Comparison of ENCODE assay signal across 19 mouse cellular contexts in the genomic region with DNA sequence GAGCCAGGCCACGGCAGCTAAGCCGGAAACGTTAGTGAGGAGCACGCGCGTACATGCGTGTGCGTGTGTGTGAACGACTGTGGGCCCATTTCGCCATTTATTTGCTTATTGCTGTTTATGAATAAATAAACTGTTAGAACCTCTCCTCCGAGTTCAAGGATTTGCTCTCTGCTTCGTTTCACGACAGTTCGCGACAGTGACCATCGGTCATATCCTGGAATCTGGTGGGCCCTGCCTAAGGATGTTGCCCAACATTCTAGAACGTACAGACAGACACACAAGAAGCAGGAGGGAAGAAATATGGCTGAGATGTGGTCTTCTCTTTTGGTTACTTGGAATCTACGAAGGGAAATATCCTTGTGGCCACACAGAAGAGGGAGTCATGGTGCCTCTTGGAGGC.
DNase-seq lines count a peak whose midpoint lies in the region; ATAC-seq lines count a peak whose summit lies in the region.
"Had no signal": no experiment of that assay in that cellular context is flagged by ENCODE, and none has a peak within 500 bp of the region (broad histone marks: within the 10 kb centered on the region; RNA-seq: fewer than 3 reads in every experiment).

No protein-coding gene starts in this region.

- 0 out of 2 replicates have a peak overlapping the region, but pooled peaks have one; percentile 23 for H3K27ac ChIP-seq in heart, embryonic 10.5 days
- H3K27ac ChIP-seq in midbrain, embryonic 11.5 days (ENCODE audit: low read depth, low read length): no peak overlapping the region
- no peak overlapping the region for H3K27ac ChIP-seq in midbrain, embryonic 16.5 days (ENCODE audit: low read length)
- H3K27ac ChIP-seq in limb, embryonic 13.5 days: peak overlapping the region; percentile 67; the same call in 1 of the 2 replicates
- no peak overlapping the region for H3K27ac ChIP-seq in liver, embryonic 11.5 days (ENCODE audit: low read depth, low read length)
- H3K27ac ChIP-seq: forebrain, embryonic 12.5 days; heart, adult 2 months; heart, embryonic 13.5 days; hindbrain, embryonic 15.5 days had no signal

- H3K4me3 ChIP-seq in heart, embryonic 10.5 days: no peak overlapping the region
- no peak overlapping the region for H3K4me3 ChIP-seq in midbrain, embryonic 11.5 days (ENCODE audit: low read depth, low read length)
- H3K4me3 ChIP-seq in midbrain, embryonic 16.5 days (ENCODE audit: low read depth, low read length): no peak overlapping the region
- H3K4me3 ChIP-seq in limb, embryonic 13.5 days: no peak overlapping the region
- no peak overlapping the region for H3K4me3 ChIP-seq in liver, embryonic 11.5 days (ENCODE audit: low read depth, low read length)
- H3K4me3 ChIP-seq: embryonic facial prominence, embryonic 12.5 days; forebrain, embryonic 12.5 days; heart, adult 2 months; heart, embryonic 13.5 days; hindbrain, embryonic 15.5 days had no signal

- intact Hi-C loops in heart, postnatal 25 days (cut with DNase I): no loop called here

- peaks cover 27% of the 10 kb centered on the region for H3K4me1 ChIP-seq in heart, embryonic 10.5 days
- H3K4me1 ChIP-seq in midbrain, embryonic 11.5 days (ENCODE audit: control insufficient read depth, insufficient read depth, low read length): peaks cover 17% of the 10 kb centered on the region
- peaks cover 10% of the 10 kb centered on the region for H3K4me1 ChIP-seq in midbrain, embryonic 16.5 days (ENCODE audit: control insufficient read depth, insufficient read depth, low read length)
- H3K4me1 ChIP-seq in limb, embryonic 13.5 days: peaks cover 45% of the 10 kb centered on the region
- peaks cover 5% of the 10 kb centered on the region; the same call in 1 of the 2 replicates for H3K4me1 ChIP-seq in liver, embryonic 11.5 days (replicated peaks; ENCODE audit: control insufficient read depth, insufficient read depth, low read length)

- 94% methylated on average over 18 of the region's 18 CpGs for WGBS in heart, embryonic 10.5 days
- 96% methylated on average over 18 of the region's 18 CpGs for WGBS in midbrain, embryonic 11.5 days
- 98% methylated on average over 18 of the region's 18 CpGs for WGBS in midbrain, embryonic 16.5 days
- 96% methylated on average over 18 of the region's 18 CpGs for WGBS in limb, embryonic 13.5 days
- WGBS in liver, embryonic 11.5 days: 91% methylated on average over 18 of the region's 18 CpGs

- H3K27me3 ChIP-seq in heart, embryonic 10.5 days (ENCODE audit: insufficient read depth, poor library complexity, severe bottlenecking): peaks cover 9% of the 10 kb centered on the region; the same call in 1 of the 2 replicates
- H3K27me3 ChIP-seq in midbrain, embryonic 11.5 days (ENCODE audit: control insufficient read depth, insufficient read depth, low read length): no peaks in the 10 kb centered on the region
- no peaks in the 10 kb centered on the region for H3K27me3 ChIP-seq in midbrain, embryonic 16.5 days (ENCODE audit: control insufficient read depth, insufficient read depth, low read depth, low read length)
- H3K27me3 ChIP-seq in limb, embryonic 13.5 days: no peaks in the 10 kb centered on the region; the same call in 1 of the 2 replicates
- no peaks in the 10 kb centered on the region for H3K27me3 ChIP-seq in liver, embryonic 11.5 days (replicated peaks; ENCODE audit: control insufficient read depth, insufficient read depth, low read length)
- H3K27me3 ChIP-seq: embryonic facial prominence, embryonic 12.5 days; forebrain, embryonic 12.5 days; heart, embryonic 13.5 days; hindbrain, embryonic 15.5 days had no signal

- ATAC-seq in midbrain, embryonic 11.5 days (ENCODE audit: low FRiP score): no peak
- ATAC-seq in midbrain, embryonic 16.5 days: no peak
- ATAC-seq in limb, embryonic 13.5 days (ENCODE audit: low FRiP score, low read depth): no peak
- no peak for ATAC-seq in liver, embryonic 11.5 days (replicated peaks; ENCODE audit: low FRiP score)
- ATAC-seq: forebrain, postnatal 0 days had no signal

- H3K4me2 ChIP-seq in midbrain, embryonic 11.5 days: no peak overlapping the region
- no peak overlapping the region for H3K4me2 ChIP-seq in midbrain, embryonic 16.5 days (ENCODE audit: low read length)
- H3K4me2 ChIP-seq in limb, embryonic 13.5 days (replicated peaks): no peak overlapping the region
- H3K4me2 ChIP-seq in liver, embryonic 11.5 days: no peak overlapping the region
- H3K4me2 ChIP-seq: embryonic facial prominence, embryonic 12.5 days; forebrain, embryonic 12.5 days; heart, embryonic 13.5 days; hindbrain, embryonic 15.5 days had no signal

- no peak for DNase-seq in heart, embryonic 10.5 days (ENCODE audit: low spot score)
- DNase-seq in heart, postnatal 25 days (ENCODE audit: low spot score): no peak
- DNase-seq in midbrain, embryonic 11.5 days (ENCODE audit: low spot score, missing footprints): peak; percentile 51
- DNase-seq in ZHBTc4 (ENCODE audit: low read depth, low spot score): peak; percentile 45
- DNase-seq in neural tube, embryonic 10.5 days (ENCODE audit: extremely low spot score, low spot score): no peak
- DNase-seq in liver, embryonic 11.5 days (ENCODE audit: low spot score): no peak
- DNase-seq: adrenal gland, postnatal 10 days; cerebellum, adult 11-12 months; cerebellum, adult 9-10 months; cerebellum, postnatal 25 days; forebrain, postnatal 0 days; gastrocnemius, postnatal 14 days; heart, adult 2 months had no signal

- H3K36me3 ChIP-seq in heart, embryonic 10.5 days: no peaks in the 10 kb centered on the region
- H3K36me3 ChIP-seq in midbrain, embryonic 11.5 days (ENCODE audit: control insufficient read depth, insufficient read depth, low read length): no peaks in the 10 kb centered on the region
- H3K36me3 ChIP-seq in midbrain, embryonic 16.5 days (ENCODE audit: control insufficient read depth, insufficient read depth, low read length): no peaks in the 10 kb centered on the region
- H3K36me3 ChIP-seq in limb, embryonic 13.5 days: no peaks in the 10 kb centered on the region
- no peaks in the 10 kb centered on the region for H3K36me3 ChIP-seq in liver, embryonic 11.5 days (ENCODE audit: control insufficient read depth, insufficient read depth, low read length)
- H3K36me3 ChIP-seq: embryonic facial prominence, embryonic 12.5 days; forebrain, embryonic 12.5 days; heart, embryonic 13.5 days; hindbrain, embryonic 15.5 days had no signal

- H3K9ac ChIP-seq in midbrain, embryonic 11.5 days (ENCODE audit: low read length): no peak overlapping the region
- no peak overlapping the region for H3K9ac ChIP-seq in midbrain, embryonic 16.5 days (ENCODE audit: low read depth, low read length)
- H3K9ac ChIP-seq in limb, embryonic 13.5 days: no peak overlapping the region
- no peak overlapping the region for H3K9ac ChIP-seq in liver, embryonic 11.5 days (ENCODE audit: low read depth, low read length)
- H3K9ac ChIP-seq: embryonic facial prominence, embryonic 12.5 days; forebrain, embryonic 12.5 days; forebrain, postnatal 0 days; heart, embryonic 13.5 days; hindbrain, embryonic 15.5 days had no signal

- no peaks in the 10 kb centered on the region for H3K9me3 ChIP-seq in heart, embryonic 10.5 days
- no peaks in the 10 kb centered on the region for H3K9me3 ChIP-seq in midbrain, embryonic 11.5 days (ENCODE audit: control insufficient read depth, low read length)
- H3K9me3 ChIP-seq in midbrain, embryonic 16.5 days (replicated peaks; ENCODE audit: control insufficient read depth, low read length, poor library complexity, severe bottlenecking): no peaks in the 10 kb centered on the region
- no peaks in the 10 kb centered on the region for H3K9me3 ChIP-seq in limb, embryonic 13.5 days
- H3K9me3 ChIP-seq in liver, embryonic 11.5 days (ENCODE audit: control insufficient read depth, low read length): no peaks in the 10 kb centered on the region; the same call in 1 of the 2 replicates
- H3K9me3 ChIP-seq: embryonic facial prominence, embryonic 12.5 days; forebrain, embryonic 12.5 days; heart, embryonic 13.5 days; hindbrain, embryonic 15.5 days had no signal

Comparison
In these comparisons a context has a peak if more than half of its experiments do, and no peak if none do; other contexts are left out.
1. DNase-seq: peak in midbrain, embryonic 11.5 days (single experiment) and ZHBTc4 (single experiment); none in heart, embryonic 10.5 days (single experiment), heart, postnatal 25 days (single experiment), neural tube, embryonic 10.5 days (single experiment) and liver, embryonic 11.5 days (single experiment).
2. H3K27ac ChIP-seq: peak in heart, embryonic 10.5 days (single experiment) and limb, embryonic 13.5 days (single experiment); none in midbrain, embryonic 11.5 days (single experiment), midbrain, embryonic 16.5 days (single experiment) and liver, embryonic 11.5 days (single experiment).